Mouse (Mus musculus): Measurements from ENCODE around the gene Foxn3. TPM values are rescaled to one million over a fixed set of nuclear protein-coding genes. Genes with fewer than 3 reads are reported as not detected.

Gene Foxn3
- polyA plus RNA-seq, 1 experiment from 2014 or later, result 14.6 TPM

GRCm38 (mm10) chr12:99187671-99188070, 375.7 kb downstream of the Foxn3 start:
- Histone ChIP-seq H3K27ac (no peak overlapping the region), H3K36me3 (ENCODE audit: inconsistent target) (no peaks in the 10 kb centered on the region), H3K4me3 (ENCODE audit: inconsistent target) (no peak overlapping the region), H3K79me2 (ENCODE audit: inconsistent target) (no peaks in the 10 kb centered on the region)
- 94% methylated on average over 4 of the region's 4 CpGs for WGBS (ENCODE audit: missing documents)

- Histone ChIP-seq H3K4me3 (ENCODE audit: inconsistent target) (no peak overlapping the region), H3K27ac (no peak overlapping the region), H3K36me3 (ENCODE audit: inconsistent target) (no peaks in the 10 kb centered on the region), H3K79me2 (ENCODE audit: inconsistent target) (no peaks in the 10 kb centered on the region)
- WGBS (ENCODE audit: missing documents), result 63% methylated on average over 4 of the region's 4 CpGs
These were observed 377.1 kb downstream of the Foxn3 start for GRCm38 (mm10) chr12:99186239-99186638.

GRCm38 (mm10) chr12:99183261-99183792, 380.1 kb downstream of the Foxn3 start:
- Histone ChIP-seq H3K4me3 (ENCODE audit: inconsistent target) (no peak overlapping the region), H3K36me3 (ENCODE audit: inconsistent target) (no peaks in the 10 kb centered on the region), H3K79me2 (ENCODE audit: inconsistent target) (no peaks in the 10 kb centered on the region), H3K27ac (no peak overlapping the region)
- WGBS (ENCODE audit: missing documents), result 95% methylated on average over 7 of the region's 7 CpGs

GRCm38 (mm10) chr12:99182338-99182737, 381.0 kb downstream of the Foxn3 start:
- Histone ChIP-seq H3K4me3 (ENCODE audit: inconsistent target) (no peak overlapping the region), H3K27ac (no peak overlapping the region), H3K79me2 (ENCODE audit: inconsistent target) (no peaks in the 10 kb centered on the region), H3K36me3 (ENCODE audit: inconsistent target) (no peaks in the 10 kb centered on the region)
- 96% methylated on average over 3 of the region's 3 CpGs for WGBS (ENCODE audit: missing documents)

GRCm38 (mm10) chr12:99180234-99180824, 383.1 kb downstream of the Foxn3 start:
- no peak overlapping the region for H3K4me3 ChIP-seq (ENCODE audit: inconsistent target)
- 94% methylated on average over 3 of the region's 3 CpGs for WGBS (ENCODE audit: missing documents)
- H3K36me3 ChIP-seq (ENCODE audit: inconsistent target), result no peaks in the 10 kb centered on the region
- no peaks in the 10 kb centered on the region for H3K79me2 ChIP-seq (ENCODE audit: inconsistent target)
- no peak overlapping the region for H3K27ac ChIP-seq

GRCm38 (mm10) chr12:99174979-99175621, 388.3 kb downstream of the Foxn3 start:
- Histone ChIP-seq H3K4me3 (ENCODE audit: inconsistent target) (no peak overlapping the region), H3K27ac (no peak overlapping the region), H3K36me3 (ENCODE audit: inconsistent target) (no peaks in the 10 kb centered on the region), H3K79me2 (ENCODE audit: inconsistent target) (no peaks in the 10 kb centered on the region)
- 90% methylated on average over 11 of the region's 11 CpGs for WGBS (ENCODE audit: missing documents)

- H3K27ac ChIP-seq, result no peak overlapping the region
- no peaks in the 10 kb centered on the region for H3K36me3 ChIP-seq (ENCODE audit: inconsistent target)
- 86% methylated on average over 5 of the region's 5 CpGs for WGBS (ENCODE audit: missing documents)
- no peaks in the 10 kb centered on the region for H3K79me2 ChIP-seq (ENCODE audit: inconsistent target)
- H3K4me3 ChIP-seq (ENCODE audit: inconsistent target), result no peak overlapping the region
These were observed 391.2 kb downstream of the Foxn3 start for GRCm38 (mm10) chr12:99172170-99172569.

- Histone ChIP-seq H3K4me3 (ENCODE audit: inconsistent target) (no peak overlapping the region), H3K27ac (no peak overlapping the region), H3K79me2 (ENCODE audit: inconsistent target) (no peaks in the 10 kb centered on the region), H3K36me3 (ENCODE audit: inconsistent target) (no peaks in the 10 kb centered on the region)
- WGBS (ENCODE audit: missing documents), result 86% methylated on average over 4 of the region's 6 CpGs
These were observed 393.5 kb downstream of the Foxn3 start for GRCm38 (mm10) chr12:99169925-99170324.

GRCm38 (mm10) chr12:99166091-99166490, 397.3 kb downstream of the Foxn3 start:
- H3K79me2 ChIP-seq (ENCODE audit: inconsistent target), result no peaks in the 10 kb centered on the region
- H3K4me3 ChIP-seq (ENCODE audit: inconsistent target), result no peak overlapping the region
- H3K27ac ChIP-seq, result no peak overlapping the region
- H3K36me3 ChIP-seq (ENCODE audit: inconsistent target), result no peaks in the 10 kb centered on the region
- WGBS (ENCODE audit: missing documents), result 86% methylated on average over 6 of the region's 6 CpGs

GRCm38 (mm10) chr12:99163342-99163682, 400.1 kb downstream of the Foxn3 start:
- 91% methylated on average over 9 of the region's 9 CpGs for WGBS (ENCODE audit: missing documents)
- Histone ChIP-seq H3K27ac (no peak overlapping the region), H3K4me3 (ENCODE audit: inconsistent target) (no peak overlapping the region), H3K79me2 (ENCODE audit: inconsistent target) (no peaks in the 10 kb centered on the region), H3K36me3 (ENCODE audit: inconsistent target) (no peaks in the 10 kb centered on the region)

- 89% methylated on average over 12 of the region's 12 CpGs for WGBS (ENCODE audit: missing documents)
- Histone ChIP-seq H3K27ac (no peak overlapping the region), H3K36me3 (ENCODE audit: inconsistent target) (no peaks in the 10 kb centered on the region), H3K4me3 (ENCODE audit: inconsistent target) (no peak overlapping the region), H3K79me2 (ENCODE audit: inconsistent target) (no peaks in the 10 kb centered on the region)
These were observed 400.6 kb downstream of the Foxn3 start for GRCm38 (mm10) chr12:99162639-99163341.

GRCm38 (mm10) chr12:99162188-99162587, 401.2 kb downstream of the Foxn3 start:
- WGBS (ENCODE audit: missing documents), result 4% methylated on average over 10 of the region's 10 CpGs
- Histone ChIP-seq H3K27ac (no peak overlapping the region), H3K36me3 (ENCODE audit: inconsistent target) (no peaks in the 10 kb centered on the region), H3K79me2 (ENCODE audit: inconsistent target) (no peaks in the 10 kb centered on the region), H3K4me3 (ENCODE audit: inconsistent target) (no peak overlapping the region)

- no peaks in the 10 kb centered on the region for H3K36me3 ChIP-seq (ENCODE audit: inconsistent target)
- WGBS (ENCODE audit: missing documents), result 90% methylated on average over 8 of the region's 8 CpGs
These were observed 403.3 kb downstream of the Foxn3 start for GRCm38 (mm10) chr12:99160061-99160460.

GRCm38 (mm10) chr12:99155904-99156303, 407.5 kb downstream of the Foxn3 start:
- 94% methylated on average over 5 of the region's 5 CpGs for WGBS (ENCODE audit: missing documents)
- no peaks in the 10 kb centered on the region for H3K79me2 ChIP-seq (ENCODE audit: inconsistent target)
- no peaks in the 10 kb centered on the region for H3K36me3 ChIP-seq (ENCODE audit: inconsistent target)
- H3K27ac ChIP-seq, result no peak overlapping the region
- no peak overlapping the region for H3K4me3 ChIP-seq (ENCODE audit: inconsistent target)

More at GRCm38 (mm10) chr12:99160061-99160460, 403.3 kb downstream of the Foxn3 start:
- Histone ChIP-seq H3K79me2 (ENCODE audit: inconsistent target) (no peaks in the 10 kb centered on the region), H3K27ac (no peak overlapping the region), H3K4me3 (ENCODE audit: inconsistent target) (no peak overlapping the region)

- no peak overlapping the region for H3K4me3 ChIP-seq (ENCODE audit: inconsistent target)
- 36% methylated on average over 7 of the region's 7 CpGs for WGBS (ENCODE audit: missing documents)
- H3K79me2 ChIP-seq (ENCODE audit: inconsistent target), result no peaks in the 10 kb centered on the region
- no peak overlapping the region for H3K27ac ChIP-seq
- no peaks in the 10 kb centered on the region for H3K36me3 ChIP-seq (ENCODE audit: inconsistent target)
These were observed 409.2 kb downstream of the Foxn3 start for GRCm38 (mm10) chr12:99154230-99154629.

Data from macrophage (primary cell).